Mouse (Mus musculus): ENCODE data around the gene Ppp1r9a.
A peak's percentile ranks its signal among the peaks of the same experiment; 100 is the strongest.

Gene Ppp1r9a

DNA sequence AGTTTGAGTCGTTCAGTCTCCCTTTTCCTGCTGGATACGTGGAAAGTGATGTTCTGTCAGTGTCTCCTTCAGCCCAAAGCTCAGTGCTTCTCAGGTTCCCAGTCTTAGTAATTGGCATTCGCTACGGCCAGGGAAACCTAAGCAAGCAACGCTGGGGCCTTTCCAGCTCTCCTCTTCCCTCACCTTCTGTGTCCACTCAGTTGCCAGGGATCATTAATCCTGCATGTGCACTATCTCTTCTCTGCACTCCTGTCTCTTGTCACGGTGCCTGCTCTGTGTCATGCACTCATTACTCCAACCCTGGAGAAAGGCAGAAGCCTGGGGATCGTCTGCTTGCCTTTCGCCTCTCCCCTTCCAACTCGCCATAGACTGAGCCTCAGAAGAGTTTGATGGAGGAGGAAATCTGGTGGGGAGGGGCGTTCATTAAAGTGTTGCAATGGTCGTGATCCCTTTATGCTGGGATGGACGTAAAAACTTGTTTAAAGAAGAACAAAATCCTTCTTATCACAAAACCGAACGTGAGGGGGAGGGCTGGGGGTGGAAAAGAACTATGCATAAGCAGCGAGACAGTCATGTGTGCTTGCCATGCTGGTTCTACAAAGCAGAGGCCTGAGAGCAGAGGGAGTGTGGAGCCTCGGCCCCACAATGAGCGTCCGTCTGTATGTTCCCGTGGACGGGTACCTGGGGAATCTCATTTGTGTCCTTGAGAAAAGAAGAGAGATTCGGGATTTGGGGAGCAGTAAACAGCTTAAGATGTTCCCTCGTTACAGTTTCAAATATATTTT lies 103.0 kb downstream of the Ppp1r9a start:
- DNase-seq (ENCODE audit: low read depth, low spot score): no peak

DNA sequence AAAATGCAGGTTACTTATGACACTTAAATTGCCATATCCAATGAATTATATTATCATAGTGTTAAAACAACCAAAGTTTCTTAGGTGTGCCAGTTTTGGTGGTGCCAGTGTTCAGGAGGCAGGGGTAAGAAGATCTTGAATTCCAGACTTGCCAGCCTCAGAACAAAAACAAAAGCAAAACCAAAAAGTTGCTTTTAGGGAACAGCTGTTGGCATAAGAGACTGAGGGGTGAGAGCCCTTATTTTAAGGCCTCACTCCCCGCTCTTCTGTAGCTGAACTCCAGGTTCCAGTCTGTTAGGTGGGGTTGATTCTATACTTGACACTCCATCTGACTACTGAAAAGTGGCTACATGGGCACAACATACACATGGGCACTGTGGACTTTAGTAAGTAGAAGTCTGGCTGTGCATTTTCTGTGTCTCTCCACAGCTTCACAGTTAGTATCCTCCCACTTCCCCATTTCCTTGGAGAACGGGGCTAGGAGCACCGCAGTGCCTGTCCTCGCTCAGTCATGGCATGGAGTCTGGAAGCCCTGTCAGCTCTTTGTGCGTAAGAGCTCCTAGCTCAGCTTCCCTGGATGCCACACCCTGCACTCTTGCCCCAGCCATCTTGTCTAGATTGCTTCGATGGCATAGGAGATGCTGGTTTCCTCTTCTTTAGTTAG lies 103.7 kb downstream of the Ppp1r9a start:
- no peak for DNase-seq (ENCODE audit: low read depth, low spot score)

DNA sequence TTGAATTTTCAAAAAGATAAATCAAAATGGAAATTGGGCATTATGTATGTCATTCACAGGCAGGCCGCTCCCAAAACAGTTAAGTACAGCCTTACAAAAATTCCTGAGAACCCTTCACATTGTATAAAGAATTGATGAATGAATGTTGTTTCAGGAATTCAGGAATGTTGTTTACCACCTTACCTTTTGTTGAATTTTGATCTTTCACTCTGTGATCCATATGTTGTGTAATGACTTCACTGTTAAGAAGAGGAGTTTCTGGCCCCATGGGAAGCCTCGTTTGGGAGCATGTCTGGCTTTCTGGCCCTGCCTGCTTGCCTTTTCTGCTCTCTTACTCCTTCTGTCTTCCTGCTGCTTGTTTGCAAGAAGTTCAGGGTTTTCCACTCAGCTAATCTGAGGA lies 105.4 kb downstream of the Ppp1r9a start:
- no peak for DNase-seq (ENCODE audit: low read depth, low spot score)

DNA sequence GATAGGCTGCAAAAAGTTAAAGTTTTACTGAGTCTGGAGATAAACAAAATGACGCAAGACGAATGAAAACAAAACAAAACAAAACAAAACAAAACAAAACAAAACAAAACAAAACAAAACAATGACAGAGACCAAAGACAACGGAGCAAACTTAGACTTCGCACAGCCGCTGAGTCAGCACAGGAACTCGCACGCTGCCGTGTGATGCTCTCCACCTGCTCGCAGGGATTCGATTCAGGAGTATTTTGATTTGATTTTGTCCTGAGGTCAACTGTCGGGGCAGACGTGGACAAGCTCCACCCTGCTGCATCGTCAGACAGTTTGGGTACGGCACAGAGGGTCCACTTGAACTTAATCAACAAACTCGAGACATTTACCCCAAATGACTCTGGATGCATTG lies 105.9 kb downstream of the Ppp1r9a start:
- no peak for DNase-seq (ENCODE audit: low read depth, low spot score)

DNA sequence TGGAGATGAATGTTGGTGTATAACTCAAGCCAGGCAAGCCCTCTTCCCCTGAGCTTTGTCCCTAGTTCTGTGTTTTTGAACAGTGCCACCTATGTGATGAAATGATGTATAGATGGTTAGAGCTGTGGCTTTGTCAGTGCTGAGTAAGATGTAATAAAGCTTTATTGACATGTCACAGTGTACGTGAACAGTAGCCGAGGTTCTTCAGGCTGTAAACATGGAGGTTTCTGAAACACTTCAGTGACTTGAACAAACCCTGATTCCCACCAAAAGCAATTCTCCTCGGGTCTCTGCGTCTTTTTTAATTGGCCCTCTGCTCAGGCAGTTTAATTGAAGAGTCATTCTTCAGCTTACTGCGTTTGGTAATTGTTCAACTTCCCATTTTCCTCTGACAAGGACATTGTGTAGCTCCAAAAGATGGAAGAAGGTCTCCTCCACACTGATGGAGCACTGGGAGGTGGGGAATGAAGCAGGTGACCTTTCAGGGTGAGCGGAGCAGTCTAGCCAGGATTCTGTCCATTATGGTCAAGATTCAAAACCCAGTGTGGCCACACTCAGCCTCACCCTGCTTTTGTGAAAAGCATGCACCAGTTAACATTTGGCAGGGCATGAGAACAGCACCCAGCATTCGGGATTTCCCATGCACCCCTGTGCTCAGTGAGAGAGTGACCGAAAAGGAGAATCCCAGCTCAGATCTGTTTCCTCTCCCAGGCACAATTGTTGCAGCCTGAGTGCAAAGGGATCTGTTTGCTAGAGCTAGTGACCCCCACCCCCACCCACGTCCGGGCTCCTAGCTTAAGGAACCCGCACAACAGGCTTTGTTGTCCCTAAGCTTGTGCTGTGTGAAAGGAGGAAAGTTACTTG lies 108.1 kb downstream of the Ppp1r9a start:
- no peak for DNase-seq (ENCODE audit: low read depth, low spot score)

DNA sequence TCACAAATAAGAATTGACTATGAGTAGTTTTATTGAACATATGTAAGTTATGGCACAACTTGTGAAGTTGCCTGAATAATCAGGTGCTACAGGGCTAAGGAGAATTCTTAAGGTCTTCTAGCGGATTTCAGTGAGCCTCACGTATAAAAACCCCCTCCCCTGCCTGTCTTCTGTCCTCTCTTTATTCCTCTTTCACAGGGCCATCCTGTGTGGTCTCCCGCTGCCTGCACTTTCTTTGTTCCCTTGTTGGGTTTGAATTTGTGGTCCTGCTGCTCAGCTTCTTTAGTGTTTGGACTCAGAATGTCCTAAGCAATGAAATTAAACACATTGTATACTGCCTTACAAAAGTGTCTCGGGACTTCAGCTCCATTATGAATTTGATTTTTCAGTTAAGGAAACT lies 110.1 kb downstream of the Ppp1r9a start:
- no peak for DNase-seq (ENCODE audit: low read depth, low spot score)

DNA sequence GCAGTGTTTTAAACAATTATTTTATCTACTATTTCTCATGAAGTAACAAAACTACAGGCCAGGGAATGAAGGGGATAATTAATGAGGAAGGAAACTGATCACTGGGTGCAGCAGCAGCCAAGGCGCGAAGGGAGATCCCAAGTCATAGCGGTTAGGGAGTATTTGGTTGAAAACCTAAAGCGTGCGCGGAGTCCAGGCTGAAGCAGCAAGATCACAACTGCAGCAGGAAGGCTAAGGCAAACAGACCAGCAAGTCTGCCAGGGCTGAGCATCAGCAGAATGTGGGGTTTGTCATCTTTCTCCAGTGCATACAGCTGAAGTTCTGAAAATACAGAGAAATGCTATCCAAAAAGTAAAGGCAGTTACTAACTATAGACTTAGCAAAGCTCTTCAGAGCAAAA lies 111.8 kb downstream of the Ppp1r9a start:
- DNase-seq (ENCODE audit: low read depth, low spot score): no peak

DNA sequence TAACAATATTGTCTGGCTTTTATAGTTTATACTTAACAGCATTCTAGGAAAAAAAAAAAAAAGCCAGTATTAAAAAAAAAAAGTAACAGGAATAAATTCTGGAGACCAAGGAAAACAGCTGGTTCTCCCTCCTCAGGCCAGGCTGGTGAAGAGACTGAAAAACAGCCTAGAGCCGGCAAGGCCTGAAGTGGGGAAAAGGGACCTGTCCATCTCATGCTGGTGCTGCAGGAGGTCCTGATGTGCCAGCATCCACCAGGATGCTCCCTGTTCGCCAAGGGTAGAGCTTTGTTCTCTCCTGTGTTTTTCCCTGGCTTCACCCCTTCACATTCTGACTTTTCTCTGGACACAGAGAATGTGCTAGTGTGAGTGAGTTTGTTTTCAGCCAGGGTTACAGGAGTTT lies 112.5 kb downstream of the Ppp1r9a start:
- DNase-seq (ENCODE audit: low read depth, low spot score): no peak

DNA sequence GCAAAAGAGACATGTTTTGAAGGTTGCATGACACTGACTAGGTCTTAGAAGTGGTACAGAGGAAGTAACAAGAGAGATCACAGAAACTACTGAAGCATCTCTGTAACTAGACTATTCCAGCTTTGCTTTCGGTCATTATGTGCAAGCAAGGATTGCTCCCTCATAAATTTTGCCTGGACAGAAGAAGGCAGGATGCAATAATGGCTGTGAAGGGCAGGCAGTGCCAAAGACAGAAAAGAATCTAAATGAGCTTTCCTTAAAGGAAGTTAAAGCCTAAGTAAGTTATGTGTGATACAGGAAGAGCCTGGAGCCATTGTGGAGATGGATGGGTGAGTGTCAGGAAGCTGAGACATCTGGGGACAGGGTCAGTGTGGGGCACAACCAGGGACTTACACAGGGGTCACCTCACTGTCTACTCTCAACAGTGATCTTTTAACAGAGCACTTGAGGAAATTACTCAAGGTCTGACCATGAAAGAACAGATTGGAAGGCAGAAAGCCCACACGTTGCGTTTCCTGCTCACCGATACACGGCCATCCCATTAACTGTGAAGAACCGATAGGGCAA lies 115.3 kb downstream of the Ppp1r9a start:
- DNase-seq (ENCODE audit: low read depth, low spot score): no peak

DNA sequence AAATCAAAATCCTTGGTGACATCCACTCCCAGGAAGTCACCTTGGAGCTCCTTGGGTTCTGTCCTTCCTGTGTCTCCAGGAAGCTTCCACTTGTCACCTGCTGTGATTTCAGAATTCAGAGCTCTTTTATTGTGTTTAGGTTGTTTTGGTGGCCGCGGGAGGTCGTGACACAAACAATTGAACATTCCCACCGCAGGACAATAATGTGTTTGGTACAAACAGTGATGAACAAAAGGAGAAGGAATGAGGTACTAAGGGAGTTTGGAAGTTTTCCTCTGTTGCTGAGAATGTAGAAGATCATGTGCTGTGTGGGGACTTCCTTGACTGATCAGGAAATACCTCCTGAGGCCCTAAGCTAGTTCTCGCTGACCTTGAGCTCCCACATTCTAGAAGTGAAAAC lies 116.5 kb downstream of the Ppp1r9a start:
- no peak for DNase-seq (ENCODE audit: low read depth, low spot score)

DNA sequence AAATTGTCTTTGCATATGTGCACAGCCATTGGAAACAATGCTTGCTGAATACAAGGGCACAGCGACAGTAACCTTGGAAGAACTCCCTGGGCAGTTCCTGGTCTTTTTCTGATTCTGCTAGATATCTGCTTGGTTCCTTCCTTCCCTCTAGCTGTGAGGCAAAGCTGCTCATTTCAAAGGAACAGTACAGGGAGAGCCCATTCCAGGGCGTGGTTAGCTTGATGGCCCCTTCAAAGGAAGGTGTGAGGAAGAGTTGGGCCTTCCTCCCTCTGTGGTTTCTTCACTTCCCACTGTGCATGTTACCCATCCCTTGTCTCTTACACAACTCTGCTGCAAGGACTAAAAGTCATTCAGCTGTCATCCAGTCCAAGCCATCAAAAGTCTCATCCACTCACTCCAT lies 117.3 kb downstream of the Ppp1r9a start:
- DNase-seq (ENCODE audit: low read depth, low spot score): no peak

DNA sequence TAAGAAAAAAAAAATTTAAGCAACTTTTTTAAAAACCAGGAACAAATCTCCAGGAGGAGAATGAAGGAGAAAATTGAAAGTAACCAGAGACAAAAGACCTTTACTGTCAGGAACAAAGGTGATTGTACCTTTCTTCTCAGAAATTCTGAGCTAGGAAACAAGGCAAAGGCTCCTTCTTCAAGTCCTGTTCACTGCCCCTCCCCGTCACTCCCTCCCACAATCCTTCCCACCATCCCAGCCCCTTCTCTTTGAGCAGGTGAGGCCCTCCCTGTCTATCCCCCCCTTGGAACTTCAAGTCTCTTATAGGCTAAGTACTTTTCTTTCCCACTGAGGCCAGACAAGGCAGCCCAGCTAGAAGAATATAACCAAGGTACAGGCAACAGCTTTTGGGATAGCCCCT lies 117.8 kb downstream of the Ppp1r9a start:
- no peak for DNase-seq (ENCODE audit: low read depth, low spot score)

DNA sequence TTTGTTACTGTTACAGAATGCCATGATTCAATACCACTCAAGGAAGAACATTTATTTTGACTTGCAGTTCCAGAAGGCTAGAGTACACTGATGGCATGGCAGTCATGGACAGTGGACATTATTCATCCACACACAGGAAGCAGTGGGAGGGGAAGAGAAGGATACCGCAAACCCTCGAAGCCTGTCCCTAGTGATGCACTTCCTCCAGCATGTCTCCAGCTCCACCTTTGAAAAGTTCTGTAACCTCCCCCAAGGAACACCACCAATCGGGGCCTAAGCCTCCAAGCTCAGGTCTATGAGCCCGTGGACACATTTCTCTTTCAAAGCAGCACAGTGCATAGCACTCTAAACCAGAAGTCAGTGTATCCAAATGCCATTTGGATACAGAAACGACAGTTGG lies 120.0 kb downstream of the Ppp1r9a start:
- DNase-seq (ENCODE audit: low read depth, low spot score): no peak

DNA sequence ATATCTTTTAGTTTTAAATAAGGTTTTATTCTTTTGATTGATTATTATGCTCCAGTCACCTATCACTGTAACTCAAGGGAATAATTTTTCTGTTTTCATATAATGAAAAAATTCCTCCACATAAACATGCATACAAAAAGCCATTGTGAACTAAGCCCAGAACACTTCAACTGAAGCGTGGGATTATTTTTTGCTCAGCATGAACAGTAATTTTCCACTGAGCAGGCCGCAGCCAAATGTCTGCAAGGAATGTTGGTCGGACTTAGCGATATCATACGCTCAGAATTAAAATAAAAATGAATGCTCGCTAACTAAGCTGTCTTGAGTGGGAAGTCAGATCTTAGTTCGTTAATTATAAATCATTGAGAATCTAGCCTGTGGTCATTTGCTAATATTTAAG lies 122.2 kb downstream of the Ppp1r9a start:
- DNase-seq (ENCODE audit: low read depth, low spot score): no peak

DNA sequence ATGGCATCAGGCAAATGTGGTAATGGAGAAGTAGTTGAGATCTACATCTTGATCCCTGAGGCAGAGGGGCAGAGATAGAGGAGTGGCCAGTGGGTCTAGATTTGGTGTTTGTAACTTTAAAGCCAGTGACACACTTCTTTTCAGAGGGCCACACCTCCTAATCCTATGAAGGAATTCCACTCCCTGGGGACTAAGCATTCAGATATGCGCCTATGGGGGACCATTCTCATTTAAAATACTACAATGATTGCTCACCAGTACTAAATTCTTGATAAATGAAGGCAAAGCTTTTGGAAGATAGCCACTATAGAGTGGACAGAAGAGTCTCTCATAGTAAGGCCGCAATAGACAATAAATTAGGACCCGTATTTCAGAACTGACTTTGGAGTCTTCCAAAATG lies 124.1 kb downstream of the Ppp1r9a start:
- DNase-seq (ENCODE audit: low read depth, low spot score): no peak

DNA sequence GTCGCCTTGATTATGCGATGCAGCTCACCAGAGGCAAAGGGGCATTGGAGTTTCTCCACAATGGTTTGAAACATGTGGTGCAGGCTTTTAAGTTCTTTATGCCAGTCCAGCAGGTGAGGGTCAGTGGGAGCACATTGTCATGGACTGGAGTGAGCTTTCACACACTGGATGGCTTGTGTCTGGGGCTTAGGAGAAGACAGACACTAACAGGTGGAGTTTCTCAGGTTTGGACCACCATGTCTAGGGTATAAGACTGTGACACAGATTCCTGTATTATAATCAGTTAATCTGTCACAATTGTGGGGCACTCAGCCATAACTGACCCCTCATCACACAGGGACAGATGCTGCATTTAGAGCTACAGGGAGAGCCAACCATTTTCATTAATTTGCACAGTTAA lies 124.5 kb downstream of the Ppp1r9a start:
- no peak for DNase-seq (ENCODE audit: low read depth, low spot score)

DNA sequence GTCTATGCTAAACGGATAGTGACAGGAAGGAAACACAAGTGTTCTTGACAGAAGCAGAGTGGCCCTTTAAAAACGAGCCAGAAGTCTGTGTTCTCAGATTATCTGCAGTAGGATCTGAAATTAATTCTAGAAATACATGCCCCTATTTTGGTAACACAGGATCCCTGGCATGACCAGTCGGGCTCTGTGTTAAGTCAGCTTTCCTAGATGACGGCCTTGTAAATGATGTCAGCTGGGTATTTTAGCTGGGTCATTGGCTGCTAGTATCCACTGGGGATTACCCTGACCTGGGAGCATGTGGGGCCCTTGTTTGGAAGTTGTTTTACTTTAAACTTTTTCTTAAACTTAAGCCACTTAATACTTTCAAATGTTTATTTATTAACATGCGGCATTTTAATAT lies 125.1 kb downstream of the Ppp1r9a start:
- DNase-seq (ENCODE audit: low read depth, low spot score): no peak

DNA sequence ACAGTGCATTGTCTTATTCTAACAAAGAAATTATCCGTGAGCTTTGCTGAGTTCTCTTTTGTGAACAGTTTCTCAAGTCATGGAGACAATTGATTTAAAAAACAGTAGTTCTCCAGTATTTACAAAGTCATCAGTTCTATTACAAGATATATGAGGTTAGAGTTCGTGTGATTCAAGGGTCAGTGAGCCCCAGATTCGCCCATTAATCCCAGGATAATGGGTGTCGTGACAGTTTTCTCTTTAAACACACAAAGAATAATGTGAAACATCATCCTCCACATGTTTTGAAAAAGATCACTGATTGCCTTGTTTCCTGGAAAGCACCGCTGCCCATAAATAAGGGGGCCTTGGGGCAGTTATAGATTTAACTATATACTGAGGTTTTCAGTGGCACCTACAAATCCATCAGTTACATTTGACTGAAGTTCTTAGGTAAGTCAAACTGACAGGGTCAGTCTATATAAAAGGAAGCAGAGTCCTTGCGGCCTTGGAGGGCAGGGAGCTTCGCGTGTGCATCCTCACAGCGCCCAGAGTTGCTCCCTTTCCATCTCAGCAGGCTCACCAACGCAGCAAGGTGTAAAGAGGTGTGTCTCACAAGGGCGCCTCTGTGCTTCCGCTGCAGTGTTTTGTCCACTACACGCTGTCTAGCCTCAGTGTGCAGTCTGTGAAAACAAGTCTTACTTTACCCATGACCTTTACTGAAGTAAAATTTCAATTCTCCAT lies 126.6 kb downstream of the Ppp1r9a start:
- peak; percentile 45 for DNase-seq (ENCODE audit: low read depth, low spot score)

DNA sequence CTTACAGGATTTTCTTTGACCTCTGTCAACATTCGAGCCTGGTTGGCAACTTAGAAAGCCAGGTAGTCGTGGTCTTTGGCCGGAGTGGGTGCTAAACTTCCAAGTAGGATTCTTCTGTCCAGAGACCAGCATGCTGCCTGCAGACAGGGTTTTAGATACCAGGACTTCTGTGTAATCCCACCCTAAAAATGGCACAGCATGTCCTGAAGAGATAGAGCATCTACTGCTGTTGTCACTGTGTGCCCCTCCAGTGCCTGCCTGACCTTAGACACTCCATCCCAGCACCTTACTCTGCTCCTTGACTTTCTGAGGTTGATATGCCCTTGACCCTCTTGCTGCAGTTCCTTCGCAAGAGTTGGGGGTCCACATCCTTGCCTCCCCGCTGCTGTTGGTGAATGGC lies 127.2 kb downstream of the Ppp1r9a start:
- DNase-seq (ENCODE audit: low read depth, low spot score): no peak

DNA sequence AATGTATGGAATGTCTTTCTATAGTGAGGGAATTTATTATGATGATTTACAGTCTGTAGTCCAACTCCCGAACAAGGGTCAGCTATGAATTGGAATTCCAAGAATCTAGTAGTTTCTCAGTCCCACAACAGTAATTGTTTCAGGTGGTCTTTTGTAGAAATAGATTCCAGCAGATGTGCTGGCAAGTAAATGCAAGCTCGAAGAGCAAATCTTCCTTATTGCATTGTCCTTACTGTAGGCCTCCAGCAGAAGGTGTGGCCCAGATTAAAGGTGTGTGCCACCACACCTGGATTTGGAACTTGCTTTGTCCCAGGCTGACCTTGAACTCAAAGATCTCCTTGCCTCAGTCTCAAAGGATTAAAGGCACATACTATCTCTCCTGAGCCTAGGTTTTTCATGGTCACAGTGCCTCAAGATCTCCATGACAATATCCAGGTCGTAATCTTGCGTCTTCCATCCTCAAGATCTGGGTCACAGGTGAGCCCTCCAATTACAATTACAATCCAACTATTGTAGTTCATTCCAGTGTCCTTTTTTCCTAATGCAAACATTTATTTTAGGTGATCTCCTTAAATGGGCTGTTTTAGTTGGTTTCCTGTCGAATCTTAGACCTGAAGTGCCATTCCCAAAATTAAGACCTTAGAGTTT lies 130.4 kb downstream of the Ppp1r9a start:
- DNase-seq (ENCODE audit: low read depth, low spot score): no peak

DNA sequence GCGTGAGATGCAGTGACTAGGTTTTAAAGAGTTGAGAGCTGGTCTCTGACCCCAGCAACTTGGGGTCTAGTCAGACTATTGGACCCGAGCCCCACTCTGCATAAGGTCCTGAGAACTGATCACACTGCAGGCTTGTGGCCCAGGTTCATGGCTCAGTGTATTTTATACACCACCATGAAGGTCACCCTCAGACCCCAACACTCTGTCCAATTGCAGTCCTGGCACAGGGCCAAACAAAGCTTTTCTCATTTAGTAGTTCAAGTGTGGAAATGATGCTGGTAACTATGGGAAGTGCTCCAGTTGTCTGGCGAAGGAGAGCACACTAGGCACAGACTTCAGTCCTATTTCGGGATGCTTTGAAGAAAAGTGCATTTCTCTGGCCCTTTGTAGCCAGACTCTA lies 134.5 kb downstream of the Ppp1r9a start:
- DNase-seq (ENCODE audit: low read depth, low spot score): no peak
